Mouse (Mus musculus): ENCODE data around the gene Tmem221.

GRCm38 (mm10) chr8:71594324-71594722 lies 35.7 kb upstream of the Tmem221 start:
- TF ChIP-seq TCF12 (IDR thresholded peaks at IDR 0.05; ENCODE audit: low read depth, low read length), result no peak
- TF ChIP-seq E2F4 (IDR thresholded peaks at IDR 0.05; ENCODE audit: borderline replicate concordance, low read depth, low read length), result no peak
- TF ChIP-seq EP300 (IDR thresholded peaks at IDR 0.05; ENCODE audit: low read depth in 1 of 2, low read length in 2 of 2), result no peak
- no peak for TF ChIP-seq KAT2A (conservative IDR thresholded peaks at IDR 0.05; ENCODE audit: low read depth, low read length)
- no peak for TF ChIP-seq CTCF (IDR thresholded peaks at IDR 0.05 in 2 of 3, conservative IDR thresholded peaks at IDR 0.05 in 1 of 3; ENCODE audit: control insufficient read depth in 1 of 3, insufficient read depth in 1 of 3, low read depth in 2 of 3, low read length in 3 of 3, poor library complexity in 1 of 3, severe bottlenecking in 1 of 3)
- TF ChIP-seq HCFC1 (IDR thresholded peaks at IDR 0.05; ENCODE audit: low read depth, low read length), result no peak
- TF ChIP-seq MAX (IDR thresholded peaks at IDR 0.05; ENCODE audit: low read length), result no peak
- TF ChIP-seq SIN3A (IDR thresholded peaks at IDR 0.05; ENCODE audit: low read length), result no peak
- no peak for TF ChIP-seq POLR2A (IDR thresholded peaks at IDR 0.05; ENCODE audit: control insufficient read depth in 1 of 2, insufficient read depth in 1 of 2, low read depth in 1 of 2, low read length in 2 of 2, poor library complexity in 1 of 2)
- no peak for TF ChIP-seq USF1 (IDR thresholded peaks at IDR 0.05; ENCODE audit: low read depth, low read length)
- TF ChIP-seq RCOR1 (IDR thresholded peaks at IDR 0.05; ENCODE audit: low read depth, low read length), result no peak
